Mouse (Mus musculus) T-helper 17 cell (primary cell): ENCODE results near the gene Sun3.

Source experiments
- in situ Hi-C, 2 experiments: fragments of 300-600 bp; cut with MboI, MseI; formaldehyde crosslinking; loops; 1 replicate in 1 of 2; 2 replicates in 1 of 2; pipeline ENCODE4 v1.15.1; 2025; ENCODE audit warnings: high pct_unique_total_duplicates in 2 of 2

Sun3 gene

DNA sequence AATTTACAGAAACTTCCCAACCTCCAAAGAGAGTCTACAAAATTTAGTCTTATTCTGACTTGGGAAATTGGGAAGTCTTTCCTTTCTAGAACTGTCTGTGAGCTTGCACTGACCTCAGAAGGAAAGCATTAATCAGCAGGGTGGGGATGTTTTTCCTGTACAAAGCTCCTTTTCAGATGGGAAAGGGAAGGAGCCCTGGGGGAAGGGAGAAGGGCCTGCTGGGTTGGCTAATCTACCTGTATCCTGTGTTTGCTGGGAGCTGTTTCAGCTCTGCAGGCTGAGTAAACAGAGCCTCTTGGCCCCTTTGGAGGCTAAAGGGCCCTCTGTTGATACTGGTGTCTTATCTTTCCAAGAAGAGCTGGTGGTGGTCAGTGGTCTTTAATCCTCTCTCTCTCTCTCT is 62.7 kb downstream of the Sun3 start:
- in situ Hi-C loops = loop anchor here (5.0 kb wide), 1 partner anchor 151 kb away; no protein-coding TSS in a partner anchor

DNA sequence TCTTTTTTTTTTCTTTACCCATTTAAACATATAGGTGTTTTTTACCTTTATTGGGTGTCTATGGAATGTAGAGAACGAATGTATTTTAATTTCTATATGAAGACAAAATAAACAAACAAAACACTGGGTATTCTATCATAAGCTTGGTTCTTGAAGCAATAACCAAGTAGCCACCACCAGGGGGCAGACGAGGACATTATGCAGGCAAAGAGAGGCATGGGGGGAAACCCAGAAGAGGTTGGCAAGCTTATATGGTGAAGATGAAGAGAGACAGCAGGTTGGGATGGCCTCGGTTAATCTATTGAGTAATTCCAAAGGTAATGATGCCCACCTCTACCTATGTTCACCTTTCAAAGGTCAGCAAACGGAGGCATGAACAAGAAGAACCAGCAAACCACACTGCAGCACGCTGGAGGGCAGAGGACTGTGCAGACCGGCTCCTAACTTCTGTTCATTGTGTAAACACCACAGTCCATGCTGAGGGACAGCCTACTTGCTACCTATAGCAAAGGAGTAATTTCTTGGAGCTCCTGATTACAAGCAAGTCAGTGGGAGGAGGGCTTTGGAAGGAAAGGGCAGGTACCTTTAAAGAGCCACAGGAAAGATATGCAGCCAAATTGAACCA is 65.4 kb downstream of the Sun3 start:
- in situ Hi-C loops = no loop called here

DNA sequence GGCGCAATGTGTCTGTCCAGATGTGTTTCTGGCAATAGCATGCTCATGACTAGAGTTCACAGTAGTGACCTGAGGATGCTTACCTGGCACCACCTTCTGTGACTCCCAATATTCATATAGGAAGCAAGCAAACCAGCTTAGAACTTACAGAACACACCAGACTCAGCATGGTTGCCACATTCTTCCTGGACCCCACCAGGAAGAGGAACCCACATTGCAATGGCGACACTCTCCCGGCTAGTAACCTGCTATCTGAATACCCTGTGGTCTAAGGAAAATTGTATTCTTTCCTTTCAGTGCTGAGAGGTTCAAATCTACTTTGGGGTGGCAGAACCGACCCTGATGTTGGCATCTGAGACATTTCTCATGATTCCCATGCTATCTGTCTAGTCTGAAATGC is 70.6 kb downstream of the Sun3 start:
- in situ Hi-C loops = no loop called here

DNA sequence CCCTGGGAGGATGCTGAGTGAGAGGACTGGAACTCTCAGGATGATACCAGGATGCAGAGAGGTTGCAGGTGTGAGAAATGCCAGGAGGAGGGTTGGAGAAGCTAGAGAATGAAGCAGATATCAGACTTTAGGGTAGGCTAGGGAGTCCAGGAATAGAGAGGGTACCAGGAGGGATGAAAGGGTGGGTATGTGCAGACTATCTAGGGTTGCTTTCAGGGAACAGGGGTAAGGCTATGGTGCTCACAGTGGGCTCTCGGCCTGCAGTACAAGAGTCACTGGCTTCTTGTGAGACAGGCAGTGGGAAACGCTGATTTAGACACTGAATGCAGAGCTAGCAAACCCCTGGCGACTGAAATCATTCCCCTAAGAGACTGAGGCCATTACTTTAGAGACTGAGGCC is 75.6 kb downstream of the Sun3 start, which contains the start of gene Pkd1l1:
Pkd1l1 (minus strand) TSS at position 101 of the 400 bp plus-strand sequence.
- in situ Hi-C loops = loop anchor here in 1 of 2 experiments (25.0 kb wide), 1 partner anchor 436 kb away; no protein-coding TSS in a partner anchor

DNA sequence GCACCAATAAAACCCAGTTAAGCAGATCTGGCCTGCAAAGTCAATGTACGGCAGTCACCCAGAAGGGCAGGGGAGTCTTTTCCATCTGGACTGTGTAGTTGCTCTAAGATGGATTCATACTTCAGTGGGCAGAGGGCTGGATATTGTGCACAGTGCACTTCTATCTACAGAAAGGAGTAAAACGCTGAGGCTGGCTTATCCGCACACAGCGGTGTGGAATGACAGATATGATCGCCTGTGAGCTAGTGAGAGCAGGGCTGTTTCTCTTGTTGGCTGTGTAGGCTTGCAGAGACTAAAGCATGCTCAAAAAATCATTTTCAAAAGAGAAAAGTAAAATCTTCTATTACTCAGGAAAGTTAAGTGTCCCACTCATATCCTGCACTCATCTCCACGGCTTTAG is 76.7 kb downstream of the Sun3 start:
- in situ Hi-C loops = loop anchor here in 1 of 2 experiments (25.0 kb wide), 1 partner anchor 435 kb away; no protein-coding TSS in a partner anchor

DNA sequence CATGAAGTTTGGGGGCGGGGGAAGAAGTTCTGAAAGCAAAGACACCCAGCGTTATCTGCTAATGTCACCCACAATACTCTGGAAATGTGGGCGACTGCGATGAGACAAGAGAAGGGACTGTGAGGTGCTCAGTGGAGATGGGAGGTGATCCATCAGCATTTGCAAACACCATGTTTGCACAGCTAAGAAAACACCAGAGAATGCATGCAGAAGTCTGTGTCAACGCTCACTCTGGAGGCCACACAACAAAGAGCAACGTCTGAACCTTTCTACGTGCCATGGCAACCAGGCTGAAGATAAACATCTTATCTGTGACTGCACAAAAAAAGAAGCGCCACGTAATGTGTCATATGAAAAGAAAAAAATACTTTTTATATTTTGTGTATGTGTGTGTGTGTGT is 78.3 kb downstream of the Sun3 start:
- in situ Hi-C loops = loop anchor here in 1 of 2 experiments (25.0 kb wide), 1 partner anchor 433 kb away; no protein-coding TSS in a partner anchor

DNA sequence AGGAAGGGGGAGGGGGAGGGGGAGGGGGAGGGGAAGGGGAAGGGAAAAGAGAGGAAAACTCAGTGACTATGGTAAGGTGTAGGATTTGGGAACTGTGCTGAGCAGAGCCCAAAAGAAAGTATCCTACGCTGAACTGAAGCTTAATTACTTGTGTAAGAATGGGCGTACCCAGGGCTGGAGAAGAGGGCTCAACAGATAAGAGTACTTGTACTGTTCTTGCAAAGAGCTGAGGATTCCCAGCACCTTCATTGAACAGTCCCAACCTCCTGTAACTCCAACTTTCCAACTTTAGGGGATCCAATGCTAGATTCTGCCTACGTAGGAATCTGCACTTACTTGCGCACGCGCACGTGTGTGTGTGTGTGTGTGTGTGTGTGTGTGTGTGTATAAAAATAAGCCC is 80.7 kb downstream of the Sun3 start:
- in situ Hi-C loops = loop anchor here in 1 of 2 experiments (25.0 kb wide), 1 partner anchor 431 kb away; no protein-coding TSS in a partner anchor
